Mouse (Mus musculus) CD4-positive helper T cell, adult 2 months (primary cell): ENCODE results near the gene Pla2g12a.

Experiments
- DNase-seq: peaks from one replicate; pipeline ENCODE4 v3.0.0-alpha.2; 2012; ENCODE audit warnings: low read depth, missing footprints, low spot score

The Pla2g12a gene

GRCm38 (mm10) chr3:129898886-129899285 lies 20.5 kb downstream of the Pla2g12a start:
- no peak for DNase-seq

GRCm38 (mm10) chr3:129901271-129901809 lies 22.9 kb downstream of the Pla2g12a start, which contains the start of gene Casp6:
TSS of gene Casp6 (plus strand) at chr3:129901425.
- peak; percentile 86 for DNase-seq

- DNase-seq: no peak
Measured at GRCm38 (mm10) chr3:129903369-129903768, 25.0 kb downstream of the Pla2g12a start.

GRCm38 (mm10) chr3:129903866-129904265 lies 25.5 kb downstream of the Pla2g12a start:
- DNase-seq: no peak

- DNase-seq: no peak
Measured at GRCm38 (mm10) chr3:129904381-129905132, 26.2 kb downstream of the Pla2g12a start.

- DNase-seq: no peak
Measured at GRCm38 (mm10) chr3:129912025-129912424, 33.6 kb downstream of the Pla2g12a start.

- DNase-seq: no peak
Measured at GRCm38 (mm10) chr3:129913241-129913640, 34.8 kb downstream of the Pla2g12a start.

- DNase-seq: no peak
Measured at GRCm38 (mm10) chr3:129917424-129917823, 39.0 kb downstream of the Pla2g12a start.

- DNase-seq: peak; percentile 52
Measured at GRCm38 (mm10) chr3:129918434-129918833, 40.0 kb downstream of the Pla2g12a start.

GRCm38 (mm10) chr3:129923581-129923980 lies 45.2 kb downstream of the Pla2g12a start:
- DNase-seq: no peak

GRCm38 (mm10) chr3:129925861-129926260 lies 47.5 kb downstream of the Pla2g12a start:
- no peak for DNase-seq

- no peak for DNase-seq
Measured at GRCm38 (mm10) chr3:129930213-129930778, 51.9 kb downstream of the Pla2g12a start.

GRCm38 (mm10) chr3:129932443-129932842 lies 54.0 kb downstream of the Pla2g12a start:
- DNase-seq: no peak

- DNase-seq: no peak
Measured at GRCm38 (mm10) chr3:129936561-129936960, 58.2 kb downstream of the Pla2g12a start.

- no peak for DNase-seq
Measured at GRCm38 (mm10) chr3:129937848-129938247, 59.4 kb downstream of the Pla2g12a start.

- DNase-seq: no peak
Measured at GRCm38 (mm10) chr3:129939058-129939457, 60.7 kb downstream of the Pla2g12a start.

GRCm38 (mm10) chr3:129940780-129941179 lies 62.4 kb downstream of the Pla2g12a start:
- DNase-seq: no peak

GRCm38 (mm10) chr3:129941291-129941690 lies 62.9 kb downstream of the Pla2g12a start:
- no peak for DNase-seq

GRCm38 (mm10) chr3:129943813-129944212 lies 65.4 kb downstream of the Pla2g12a start:
- DNase-seq: no peak
